Mouse (Mus musculus) layer of hippocampus, postnatal 25 days (tissue): ENCODE data around the gene Rere. TPM values are rescaled to one million over a fixed set of nuclear protein-coding genes. Genes with fewer than 3 reads are reported as not detected.
"Not testable (repeated sequence)": the region's sequence is repeated elsewhere in the genome, so short reads cannot be mapped to it uniquely, and the experiment has no call there.

Experiments used
- DNase-seq, 2 experiments: peaks; one replicate each; pipeline ENCODE4 v3.0.0; 2022; ENCODE audit warnings: mixed read lengths in 2 of 2, low spot score in 1 of 2; ENCODE audit errors: extremely low spot score in 1 of 2
- total RNA-seq, 2 experiments: library from RNA; stranded (reverse); gene quantifications; 2 replicates each; pipeline ENCODE4 v1.2.3; 2021

Gene Rere
- total RNA-seq, 2 experiments from 2014 or later: 106 to 134 TPM

DNA sequence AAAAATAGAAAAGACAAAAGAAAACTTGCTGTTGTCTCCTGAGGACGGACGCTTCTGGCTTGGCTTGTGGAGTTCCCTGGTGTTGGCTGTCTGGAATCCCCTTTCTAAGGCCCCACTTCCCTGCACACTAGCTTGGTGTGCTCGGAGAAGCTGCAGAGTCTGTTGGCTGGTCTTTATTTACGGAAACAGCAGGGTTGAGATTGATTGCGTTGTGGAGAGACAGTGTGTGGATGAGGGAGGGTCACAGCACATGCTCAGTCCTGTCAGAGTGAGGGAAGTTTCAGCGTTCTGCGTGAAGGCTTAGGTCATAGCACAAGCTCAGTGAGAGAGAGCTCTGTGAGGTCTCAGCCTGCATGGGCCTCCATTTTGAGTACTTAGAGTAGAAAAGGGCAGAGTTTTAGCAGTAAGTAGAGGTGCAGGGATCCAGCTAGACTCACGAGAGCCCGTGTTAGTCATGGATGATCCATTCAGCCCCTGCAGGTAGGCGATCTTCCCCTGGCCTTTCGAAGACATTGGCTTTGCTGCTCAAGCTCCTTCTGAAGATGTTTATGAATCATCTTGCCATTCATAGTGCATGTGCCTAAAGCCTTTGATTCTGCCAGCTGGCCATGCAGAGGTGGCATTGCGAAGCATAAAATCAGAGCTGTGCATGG is 206.8 kb downstream of the Rere start:
- DNase-seq: peak; percentile 30 to 47

DNA sequence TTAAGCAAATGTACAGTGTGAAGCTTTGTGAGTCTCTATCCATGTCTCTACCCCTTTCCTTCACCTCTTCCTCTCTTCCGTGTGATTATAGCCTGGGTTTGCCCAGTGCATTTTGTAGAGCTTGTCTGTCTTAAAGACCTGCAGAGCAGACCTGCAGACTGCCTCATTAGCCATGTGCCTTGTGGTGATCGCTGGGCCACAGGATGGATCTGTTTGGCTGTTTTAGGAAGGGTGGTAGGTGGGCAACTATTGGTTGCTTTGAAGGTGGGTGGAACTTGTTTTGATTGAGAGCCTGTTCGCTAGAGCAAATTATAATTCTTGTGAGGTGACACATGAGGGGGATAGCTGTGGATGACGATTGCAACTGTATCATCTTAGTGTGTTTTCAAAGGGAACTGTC is 207.3 kb downstream of the Rere start:
- DNase-seq: no peak

- DNase-seq: no peak
These were observed 208.6 kb downstream of the Rere start for GRCm38 (mm10) chr4:150490050-150490449.

DNA sequence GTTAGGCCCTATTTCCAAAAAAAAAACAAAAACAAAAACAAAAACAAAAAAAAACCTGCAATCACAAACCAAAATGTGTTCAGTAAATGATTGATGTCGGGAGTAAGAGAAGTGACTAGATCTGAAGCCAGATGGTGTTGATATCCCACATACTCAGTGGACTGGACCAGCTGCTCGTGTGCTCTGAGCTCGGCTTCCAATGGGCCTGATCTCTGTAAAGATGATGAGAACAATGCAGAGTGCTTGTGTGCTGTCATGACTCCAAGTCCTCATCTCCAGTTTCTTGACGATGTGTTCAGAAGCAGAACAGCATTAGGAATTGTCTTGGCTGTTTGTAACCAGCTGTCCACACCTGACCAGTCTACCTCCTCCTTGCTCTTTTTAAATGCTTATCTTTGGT is 210.3 kb downstream of the Rere start:
- DNase-seq: no peak

DNA sequence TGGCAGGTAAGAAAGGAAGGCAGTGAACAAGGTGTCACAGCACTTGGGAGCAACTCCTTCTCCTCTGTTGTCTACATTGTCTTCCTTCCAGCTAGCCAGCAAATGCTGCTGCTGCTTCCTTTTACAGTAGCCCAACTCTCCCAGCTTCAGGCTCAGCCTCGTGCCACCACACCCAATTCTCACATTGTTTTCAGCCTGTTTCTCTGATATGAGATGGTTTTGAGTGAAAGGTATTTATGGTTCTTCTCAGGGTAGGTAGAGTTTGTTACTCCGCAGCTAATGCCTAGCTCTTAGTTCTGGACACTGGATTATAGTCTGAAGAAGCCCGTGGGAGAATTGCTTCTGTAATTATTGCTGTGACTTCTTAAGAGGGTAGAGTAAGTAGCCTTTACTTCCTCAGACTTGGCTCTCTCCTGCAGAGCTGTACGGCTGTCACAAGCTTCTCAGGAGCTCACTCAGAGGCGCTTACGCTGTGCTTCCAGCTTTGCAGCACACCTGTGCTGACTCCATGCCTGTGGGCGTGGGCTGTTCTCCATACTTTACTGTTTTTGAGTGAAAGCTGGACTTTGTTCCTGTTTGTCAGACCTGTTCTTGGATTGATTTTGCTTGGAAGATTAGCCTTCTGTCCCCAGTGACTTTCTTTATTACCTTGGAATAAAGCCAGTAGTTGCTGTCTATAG is 212.0 kb downstream of the Rere start:
- DNase-seq: no peak

GRCm38 (mm10) chr4:150493938-150494330 is 212.5 kb downstream of the Rere start:
- not testable (repeated sequence) for DNase-seq

DNA sequence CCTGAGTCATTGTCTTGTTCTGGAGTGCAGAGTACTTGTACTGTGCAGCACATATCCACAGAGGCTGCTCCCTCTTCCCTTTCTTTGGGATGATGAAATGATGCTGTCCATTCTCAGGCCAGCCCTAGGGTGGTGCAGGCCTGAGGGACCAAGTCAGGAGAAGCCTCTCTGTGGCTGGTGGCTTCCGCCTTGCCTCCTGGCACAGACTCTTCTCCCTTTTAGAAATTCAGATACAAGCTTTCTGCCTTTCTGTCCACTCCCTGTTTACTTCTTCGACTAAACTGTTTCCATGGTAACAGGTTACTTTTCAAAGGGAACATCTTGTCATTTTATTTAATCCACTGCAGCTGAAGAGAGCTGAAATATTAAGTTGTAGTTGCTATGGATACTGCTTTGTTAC is 214.1 kb downstream of the Rere start:
- no peak for DNase-seq

GRCm38 (mm10) chr4:150504304-150505021 is 223.0 kb downstream of the Rere start:
- no peak for DNase-seq

DNA sequence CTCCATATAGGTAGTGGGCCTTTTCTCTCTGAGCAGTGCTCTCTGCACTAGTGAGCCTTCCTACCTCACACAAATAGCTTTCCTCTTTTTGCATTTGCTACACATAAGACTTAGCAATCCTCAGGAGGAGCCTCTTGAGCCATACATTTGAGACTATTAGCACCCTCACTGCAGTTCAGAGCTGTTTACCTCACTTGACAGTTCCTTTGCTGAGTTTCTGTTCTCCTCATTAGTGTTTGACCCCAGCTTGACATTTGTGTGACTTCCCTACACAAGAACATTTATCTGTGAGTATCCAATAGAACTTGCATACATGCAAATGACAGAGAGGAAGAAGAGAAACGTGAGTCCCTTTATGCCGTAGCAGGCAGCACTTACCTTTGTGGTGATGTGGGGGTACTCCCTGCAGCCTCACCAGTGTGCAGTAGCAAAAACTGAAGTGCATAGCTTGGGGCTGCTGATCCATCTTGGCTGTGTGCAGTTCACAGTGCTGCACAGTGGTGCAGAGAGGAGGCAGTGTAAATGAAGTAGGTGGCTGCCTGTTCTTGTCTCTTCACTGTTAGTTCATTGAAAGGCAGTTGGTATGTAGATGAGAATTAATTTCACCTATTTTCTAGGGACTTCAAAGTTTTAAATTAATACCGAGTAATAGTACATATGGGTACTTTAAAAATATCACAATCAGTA is 227.7 kb downstream of the Rere start:
- no peak for DNase-seq

- DNase-seq: no peak
These were observed 228.6 kb downstream of the Rere start for GRCm38 (mm10) chr4:150510036-150510435.

GRCm38 (mm10) chr4:150513387-150513786 is 231.9 kb downstream of the Rere start:
- not testable (repeated sequence) for DNase-seq

GRCm38 (mm10) chr4:150516201-150516600 is 234.8 kb downstream of the Rere start:
- no peak for DNase-seq

GRCm38 (mm10) chr4:150517381-150517780 is 235.9 kb downstream of the Rere start:
- DNase-seq: no peak

GRCm38 (mm10) chr4:150518826-150519225 is 237.4 kb downstream of the Rere start:
- DNase-seq: no peak

GRCm38 (mm10) chr4:150520069-150520468 is 238.6 kb downstream of the Rere start:
- DNase-seq: no peak

DNA sequence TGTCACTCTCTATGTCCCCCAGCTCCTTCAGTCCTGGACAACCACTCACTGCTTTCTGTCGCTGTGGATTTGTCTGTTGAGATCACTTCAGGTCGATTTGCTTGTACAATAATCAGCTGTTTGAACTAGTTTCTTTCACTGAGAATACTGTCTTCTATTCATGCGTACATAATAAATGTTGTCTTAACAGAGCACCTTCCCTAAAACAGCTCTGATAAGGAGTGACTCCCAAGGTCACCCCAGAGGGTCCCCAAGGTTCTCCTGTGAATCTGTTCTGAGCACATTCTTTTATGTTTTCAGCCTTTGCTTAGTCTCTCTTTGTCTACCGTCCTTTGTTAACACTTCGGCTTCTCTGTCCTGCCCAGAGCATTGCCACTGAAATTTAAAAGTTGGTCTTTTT is 241.0 kb downstream of the Rere start:
- no peak for DNase-seq

DNA sequence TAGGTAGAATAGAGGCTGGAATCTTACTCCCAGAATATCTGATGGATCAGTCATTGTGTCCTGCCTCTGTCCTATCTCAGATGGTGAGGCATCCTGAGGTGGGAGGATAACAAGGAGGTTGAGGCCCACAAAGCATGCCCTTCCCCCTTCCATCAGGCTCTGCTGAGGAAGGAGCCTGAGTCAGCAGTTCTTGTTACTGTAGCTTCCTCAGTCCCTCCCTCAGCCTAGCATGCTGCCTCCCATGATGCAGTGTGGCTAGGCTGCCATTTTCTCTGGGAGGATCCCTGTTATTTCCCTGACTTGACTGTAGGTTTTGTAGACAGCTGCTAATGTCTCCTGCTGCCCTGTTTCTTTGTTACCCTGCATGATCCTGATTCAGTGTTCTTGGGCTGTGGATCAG is 241.9 kb downstream of the Rere start:
- DNase-seq: no peak

DNA sequence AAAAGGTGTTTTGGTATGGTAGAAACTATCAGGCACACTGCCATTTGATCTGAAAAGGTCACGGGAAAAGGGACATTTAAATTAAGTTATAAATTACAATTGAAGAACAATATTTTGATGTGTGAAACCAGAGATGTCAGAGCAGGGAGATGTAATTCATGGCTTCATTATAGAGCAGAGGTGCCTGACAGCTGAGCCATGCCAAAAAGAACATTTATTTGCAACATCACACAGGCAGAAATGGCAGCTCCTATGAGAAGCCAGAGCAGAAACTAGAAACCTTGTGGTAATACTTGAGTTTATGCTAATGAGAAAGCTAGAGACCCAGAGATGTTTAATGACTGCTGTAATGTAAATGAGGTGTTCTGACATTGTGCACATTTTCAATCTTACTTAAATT is 244.8 kb downstream of the Rere start:
- no peak for DNase-seq

- DNase-seq: no peak
These were observed 247.0 kb downstream of the Rere start for GRCm38 (mm10) chr4:150528426-150528825.

DNA sequence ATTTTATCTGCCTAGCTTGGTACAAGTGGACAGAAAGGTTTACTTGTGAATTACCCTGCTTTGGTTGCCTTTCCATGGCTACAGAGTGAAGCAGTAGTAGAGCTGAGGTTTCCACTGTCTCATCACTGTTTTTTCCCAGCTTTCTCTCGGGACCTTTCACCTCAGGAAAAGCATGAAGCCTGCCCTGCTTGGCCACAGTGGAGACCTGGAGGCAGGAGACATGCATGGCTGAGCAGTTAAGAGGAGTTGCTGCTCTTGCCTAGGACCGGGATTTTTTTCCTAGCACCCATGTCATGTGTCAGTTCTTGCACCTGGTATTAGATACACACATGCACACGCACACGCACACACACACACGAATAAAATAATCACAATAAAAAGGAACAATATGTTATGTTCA is 247.4 kb downstream of the Rere start:
- DNase-seq: no peak

DNA sequence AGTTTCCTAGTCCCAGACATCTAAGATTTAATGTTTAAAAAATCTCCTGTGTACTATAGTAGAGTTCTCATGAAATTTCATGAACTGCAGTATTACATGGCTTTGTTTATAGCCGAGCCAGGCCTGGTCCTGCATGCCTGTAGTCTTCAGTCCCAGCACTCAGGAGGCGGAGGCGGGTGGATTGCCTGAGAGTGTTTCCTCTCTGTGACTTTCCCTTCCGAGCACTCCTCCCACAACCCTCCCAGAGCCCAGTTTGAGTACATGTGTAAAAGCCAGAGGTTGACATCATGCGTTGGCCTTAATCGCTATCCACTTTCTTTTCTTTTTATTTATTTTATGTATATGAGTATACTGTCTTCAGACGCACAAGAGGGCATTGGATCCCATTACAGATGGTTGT is 250.4 kb downstream of the Rere start:
- no peak for DNase-seq
